Mouse (Mus musculus) gastrocnemius, adult 18-20 months (tissue): ENCODE measurements around the gene Pip4k2a. TPM values are rescaled to one million over a fixed set of nuclear protein-coding genes. Genes with fewer than 3 reads are reported as not detected.
"Not testable (repeated sequence)": the region's sequence is repeated elsewhere in the genome, so short reads cannot be mapped to it uniquely, and the experiment has no call there.

Experiments used
- DNase-seq: peaks from one replicate; pipeline ENCODE4 v3.0.0; 2021; ENCODE audit warnings: low spot score
- total RNA-seq, 2 experiments: library from RNA; stranded (reverse); gene quantifications; 2 replicates each; pipeline ENCODE4 v1.2.3; 2021

Pip4k2a gene
- total RNA-seq, 2 experiments from 2014 or later, result 2.6 to 2.7 TPM

DNA sequence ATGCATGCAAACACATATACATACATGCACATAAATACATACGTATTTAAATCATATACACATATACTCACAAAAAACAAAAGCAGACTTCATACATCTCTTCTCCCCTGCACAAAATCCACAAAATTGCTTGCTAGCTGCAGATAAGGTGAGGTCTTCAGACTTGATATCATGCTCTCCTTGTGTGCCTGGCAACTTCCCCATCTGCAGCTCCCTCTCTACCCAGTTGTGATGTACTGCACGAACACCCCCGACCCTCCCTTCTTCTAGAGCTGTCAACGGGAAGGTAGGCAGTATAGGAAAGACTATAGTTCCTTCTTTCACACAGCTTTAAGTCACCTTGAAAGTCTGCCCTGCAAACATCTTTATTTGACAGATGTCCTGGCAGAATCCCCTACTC, 96.8 kb downstream of the Pip4k2a start:
- no peak for DNase-seq

DNA sequence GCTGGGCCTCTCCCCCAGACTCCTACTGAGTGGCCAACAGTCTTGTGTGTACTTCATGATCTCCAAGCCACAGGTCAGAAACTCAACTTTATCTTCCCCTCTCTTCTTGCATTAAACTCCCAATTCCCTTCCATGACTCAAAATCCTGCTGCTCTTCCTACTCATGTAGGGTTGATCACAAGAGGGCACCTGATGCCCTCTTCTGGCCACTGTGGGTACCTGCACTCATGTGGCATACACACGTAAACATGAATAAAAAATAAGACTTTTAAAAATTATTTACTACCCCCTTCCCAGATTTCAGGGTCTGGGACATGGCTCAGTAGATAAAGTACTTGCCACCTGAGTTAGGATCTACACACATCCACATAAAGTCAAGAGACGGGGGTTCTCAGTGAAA, 97.3 kb downstream of the Pip4k2a start:
- no peak for DNase-seq

DNA sequence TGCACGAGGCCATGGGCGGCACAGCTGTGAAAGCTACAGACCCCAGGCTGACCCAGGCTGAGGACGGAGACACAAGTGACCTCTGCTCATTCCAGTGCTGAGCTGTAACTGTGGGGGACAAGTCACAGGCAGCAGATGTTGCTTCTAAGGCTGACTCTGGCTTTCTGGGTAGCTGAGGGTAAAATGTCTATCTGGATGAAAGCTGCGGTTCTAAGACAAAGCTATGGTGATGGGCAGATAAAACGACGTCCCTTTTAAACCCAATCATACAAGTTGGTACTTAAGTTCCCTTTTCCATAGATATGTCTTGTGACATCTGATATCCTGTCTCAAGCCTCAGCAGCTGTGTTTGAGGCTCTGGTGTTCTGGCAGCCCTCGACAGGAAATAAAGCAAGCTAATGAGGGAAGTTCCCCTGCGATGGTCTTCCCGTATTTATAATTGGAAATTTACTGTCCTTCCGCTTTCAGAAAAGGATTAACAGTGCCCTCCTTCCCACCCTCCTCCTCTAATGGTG, 100.1 kb downstream of the Pip4k2a start:
- no peak for DNase-seq

DNA sequence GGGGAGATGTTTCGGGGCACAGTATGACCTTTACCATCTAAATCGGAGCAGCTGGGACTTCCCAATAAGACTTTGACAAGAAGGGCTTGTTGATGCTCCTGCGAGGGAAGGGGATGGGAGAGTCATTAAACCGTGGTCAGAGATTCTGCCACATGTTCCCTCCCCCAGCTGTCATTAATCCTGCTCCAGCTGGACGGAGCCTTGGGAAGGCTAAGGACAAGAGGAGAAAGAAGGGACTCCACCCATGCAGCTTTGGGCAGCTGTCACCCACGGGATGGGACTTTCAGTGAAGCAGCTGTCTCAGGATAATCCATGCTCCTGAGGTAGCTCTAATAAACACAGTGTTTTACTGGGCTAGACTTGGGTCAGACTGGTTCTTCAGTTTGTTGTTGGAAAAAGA, 101.9 kb downstream of the Pip4k2a start:
- no peak for DNase-seq

DNA sequence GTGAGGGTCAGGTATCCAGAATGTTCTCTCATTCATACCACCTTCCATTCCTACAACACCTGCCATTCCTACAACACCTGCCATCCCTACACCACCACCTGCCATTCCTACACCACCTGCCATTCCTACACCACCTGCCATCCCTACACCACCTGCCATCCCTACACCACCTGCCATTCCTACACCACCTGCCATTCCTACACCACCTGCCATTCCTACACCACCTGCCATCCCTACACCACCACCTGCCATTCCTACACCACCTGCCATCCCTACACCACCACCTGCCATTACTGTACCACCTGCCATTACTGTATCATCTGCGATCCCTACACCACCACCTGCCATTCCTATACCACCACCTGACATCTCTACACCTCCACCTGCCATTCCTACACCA, 104.6 kb downstream of the Pip4k2a start:
- DNase-seq, result not testable (repeated sequence)

DNA sequence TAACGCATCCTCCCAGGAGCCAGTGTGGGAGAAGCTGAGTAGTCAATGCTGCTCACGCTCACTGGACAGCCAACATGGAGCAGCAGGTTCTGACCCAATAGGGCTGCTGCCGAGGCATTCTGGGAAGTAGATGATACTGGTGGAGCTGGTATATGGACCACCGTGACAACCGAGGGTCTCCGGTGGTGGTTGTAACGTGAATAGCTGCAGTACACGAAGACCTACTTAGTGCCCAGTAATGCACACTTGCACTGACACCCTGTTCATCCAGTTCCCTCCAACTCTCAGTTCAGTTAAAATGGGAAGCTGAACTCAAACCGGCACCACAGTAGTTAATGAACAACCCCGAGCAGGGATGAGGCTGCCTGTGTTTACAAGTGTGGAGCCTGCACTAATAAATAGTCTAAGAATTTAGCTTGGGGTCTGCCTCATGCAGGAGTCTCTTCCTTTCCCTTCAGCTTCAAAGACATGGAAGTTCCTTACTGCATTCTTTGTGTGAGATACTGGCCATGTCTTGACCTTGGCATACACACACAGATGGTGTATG, 105.9 kb downstream of the Pip4k2a start:
- DNase-seq, result no peak

DNA sequence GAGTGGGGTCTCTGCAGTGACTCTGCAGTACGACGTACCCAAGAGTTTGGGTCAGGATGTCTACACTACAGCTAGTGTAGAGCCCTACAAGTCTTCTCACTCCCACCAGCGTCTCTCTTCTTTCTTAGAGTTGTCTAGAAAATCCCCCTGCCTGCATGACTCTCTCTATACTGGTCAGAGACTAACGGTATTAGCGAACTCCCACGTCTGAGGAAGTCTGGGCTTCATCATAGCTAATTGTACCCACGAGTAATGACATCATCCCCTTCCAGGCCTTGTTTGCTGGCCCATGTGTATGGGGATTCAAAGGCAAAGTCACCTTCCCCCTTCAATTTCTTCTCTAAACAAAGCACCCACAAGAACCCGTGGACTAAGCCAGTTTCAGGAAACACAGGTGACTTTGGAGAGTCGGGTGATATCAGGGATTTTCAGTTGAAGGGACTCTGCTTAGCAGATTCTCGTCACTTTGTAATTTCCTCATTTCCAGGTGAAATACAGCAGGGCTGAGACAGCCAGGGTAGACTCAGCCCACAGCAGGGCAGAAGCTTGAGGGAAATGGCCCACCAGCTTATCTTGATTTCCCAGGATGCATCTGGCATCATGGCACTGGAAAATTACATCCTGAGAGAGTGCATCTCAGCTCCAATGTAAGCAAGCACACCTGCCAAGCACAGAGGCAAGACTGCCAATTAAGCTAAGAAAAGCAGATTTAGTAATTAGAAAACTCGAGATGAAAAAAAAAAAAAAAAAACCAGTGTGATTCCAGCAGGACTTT, 107.5 kb downstream of the Pip4k2a start:
- no peak for DNase-seq

DNA sequence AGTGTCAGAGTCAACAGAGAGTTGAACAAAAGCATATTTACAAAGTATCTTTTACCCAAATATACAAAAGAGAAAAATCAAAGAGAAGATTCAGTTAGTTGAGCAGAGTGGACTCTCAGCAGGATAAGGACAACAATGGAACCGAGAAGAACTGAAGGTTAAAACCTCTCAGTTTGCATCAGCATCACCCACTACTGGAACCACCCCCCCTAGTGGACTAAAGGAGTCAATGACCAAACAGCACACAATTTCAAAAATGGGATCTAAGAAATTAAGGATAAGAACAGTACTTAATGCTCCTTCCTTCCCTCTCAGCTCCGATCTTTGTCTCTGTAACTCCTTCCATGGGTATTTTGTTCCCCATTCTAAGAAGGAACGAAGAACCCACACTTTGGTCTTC, 113.6 kb downstream of the Pip4k2a start:
- DNase-seq, result no peak

DNA sequence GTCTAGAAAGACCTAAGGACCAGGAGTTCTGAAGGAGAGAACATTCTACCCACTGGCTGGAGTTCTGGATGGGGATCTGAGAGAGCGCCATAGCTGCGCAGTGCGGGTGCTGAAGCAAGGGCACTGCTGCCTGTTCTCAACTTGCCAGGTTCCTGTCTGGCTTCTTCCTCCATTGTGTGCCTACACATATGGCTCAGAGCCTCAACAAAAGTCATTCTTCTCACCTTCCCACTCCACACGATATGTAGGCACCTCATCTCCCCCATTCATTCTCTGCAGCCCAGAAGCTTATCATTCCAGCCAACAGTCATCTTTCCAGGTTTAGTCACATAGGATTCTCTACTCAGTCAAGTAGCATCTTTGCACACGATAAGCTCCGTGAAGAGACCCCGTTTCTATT, 123.3 kb downstream of the Pip4k2a start:
- no peak for DNase-seq

DNA sequence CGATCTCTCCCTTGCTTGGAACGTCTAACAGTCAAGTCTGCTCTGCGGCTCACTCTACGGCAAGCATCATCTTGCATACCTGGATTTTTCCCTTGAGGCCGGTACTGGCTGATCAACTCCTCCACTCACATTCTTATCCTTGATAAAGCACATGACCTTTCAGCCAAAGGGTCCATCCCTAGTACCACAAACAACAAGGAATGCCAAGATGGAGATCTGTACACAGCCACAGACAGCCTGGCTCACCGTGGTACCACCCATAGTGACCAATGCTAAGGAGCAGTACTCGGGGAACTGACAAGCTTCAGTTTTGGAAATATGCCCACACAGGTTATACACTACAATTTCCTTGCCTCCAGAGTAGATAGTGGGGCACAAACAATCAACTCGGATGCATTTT, 123.9 kb downstream of the Pip4k2a start:
- no peak for DNase-seq

DNA sequence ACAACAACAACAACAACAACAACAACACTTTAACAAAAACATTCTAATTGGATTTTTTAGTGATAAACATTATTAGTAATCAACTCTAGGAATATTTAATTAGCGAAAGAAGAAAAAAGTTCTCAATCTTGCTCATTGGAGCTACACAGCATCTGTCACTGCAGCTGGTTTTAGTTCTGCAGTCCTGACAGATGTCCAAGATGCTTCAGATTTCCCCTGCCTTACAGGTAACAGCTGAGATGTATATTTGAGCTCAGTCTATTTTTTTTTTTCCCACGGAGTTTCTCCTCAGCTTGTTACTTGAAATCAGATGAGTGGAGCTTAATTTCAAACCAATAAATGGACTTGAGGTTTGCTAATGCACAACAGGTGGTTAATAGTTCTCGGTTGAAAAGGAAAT, 124.5 kb downstream of the Pip4k2a start:
- no peak for DNase-seq

DNA sequence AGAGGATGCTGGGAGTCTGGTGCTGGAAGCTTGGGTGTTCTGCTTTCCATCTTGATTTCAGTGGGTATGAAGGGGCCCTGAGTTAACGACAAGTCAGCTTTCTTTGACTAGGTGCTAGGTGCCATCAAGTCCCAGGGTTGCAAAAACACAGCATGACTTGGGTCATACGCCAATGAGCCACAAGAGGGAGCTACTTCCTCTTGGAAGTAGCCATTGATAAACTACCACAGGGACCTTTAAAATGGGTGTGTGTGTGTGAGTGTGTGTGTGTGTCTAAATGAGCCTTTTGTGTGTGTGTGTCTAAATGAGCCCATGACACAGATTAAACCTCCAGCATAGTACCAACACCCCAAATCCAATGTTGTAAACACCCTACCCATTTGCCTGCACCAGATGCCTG, 125.1 kb downstream of the Pip4k2a start:
- DNase-seq, result peak; percentile 65

DNA sequence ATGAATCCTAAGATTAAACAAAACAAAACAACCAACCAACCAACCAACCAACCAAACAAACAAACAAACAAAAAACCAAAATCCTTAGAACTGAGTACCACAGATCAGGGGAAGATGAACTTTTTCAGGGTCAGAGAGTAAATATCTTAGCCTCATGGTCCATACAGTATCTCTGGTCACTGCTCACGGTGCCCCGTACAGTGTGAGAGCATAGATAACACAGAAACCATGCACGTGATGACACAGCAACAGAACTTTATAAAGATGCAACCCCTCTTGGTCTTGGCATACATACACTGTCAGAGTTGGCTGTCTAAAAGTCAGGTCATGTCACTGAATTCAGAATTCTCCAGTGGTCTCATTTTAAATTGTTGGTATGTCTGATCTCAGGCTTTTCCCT, 126.8 kb downstream of the Pip4k2a start:
- DNase-seq, result no peak

DNA sequence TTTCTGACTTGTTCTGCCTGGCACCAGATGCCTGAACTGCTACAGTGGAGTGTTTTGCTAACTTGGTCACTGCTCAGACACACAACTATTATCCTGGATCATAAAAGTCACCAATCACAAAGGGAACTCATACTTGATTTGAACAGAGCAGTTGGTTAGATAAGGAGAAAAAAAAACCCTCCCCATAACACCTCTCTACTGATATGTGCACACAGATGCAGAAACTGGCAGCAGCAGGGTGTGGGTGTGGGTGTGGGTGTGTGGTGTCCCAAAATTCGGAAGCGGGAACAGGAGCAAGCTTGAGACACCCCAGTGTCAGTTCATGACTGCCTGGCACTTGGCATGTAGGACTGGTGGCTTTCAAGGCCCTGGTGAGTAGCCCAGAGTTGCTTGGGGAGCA, 130.9 kb downstream of the Pip4k2a start:
- DNase-seq, result no peak

DNA sequence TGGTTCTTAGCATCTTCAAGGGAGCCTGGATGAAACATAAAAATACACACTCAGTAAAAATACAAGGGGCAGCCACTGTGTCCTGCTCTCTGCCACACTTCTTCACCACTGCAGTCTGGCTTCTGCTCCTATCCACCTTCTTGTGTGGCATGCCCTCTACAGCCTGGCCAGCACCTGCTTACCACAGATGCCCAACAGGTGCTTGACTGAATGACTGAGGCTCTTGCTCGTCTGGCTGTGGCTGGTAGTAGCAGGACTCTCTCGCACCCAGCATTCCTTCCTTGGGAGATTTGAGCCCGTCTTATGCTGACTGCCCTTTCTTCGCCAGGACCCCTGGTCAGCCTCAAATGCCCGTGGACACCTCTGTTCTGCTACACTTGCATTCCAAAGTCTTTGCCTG, 133.2 kb downstream of the Pip4k2a start:
- no peak for DNase-seq

DNA sequence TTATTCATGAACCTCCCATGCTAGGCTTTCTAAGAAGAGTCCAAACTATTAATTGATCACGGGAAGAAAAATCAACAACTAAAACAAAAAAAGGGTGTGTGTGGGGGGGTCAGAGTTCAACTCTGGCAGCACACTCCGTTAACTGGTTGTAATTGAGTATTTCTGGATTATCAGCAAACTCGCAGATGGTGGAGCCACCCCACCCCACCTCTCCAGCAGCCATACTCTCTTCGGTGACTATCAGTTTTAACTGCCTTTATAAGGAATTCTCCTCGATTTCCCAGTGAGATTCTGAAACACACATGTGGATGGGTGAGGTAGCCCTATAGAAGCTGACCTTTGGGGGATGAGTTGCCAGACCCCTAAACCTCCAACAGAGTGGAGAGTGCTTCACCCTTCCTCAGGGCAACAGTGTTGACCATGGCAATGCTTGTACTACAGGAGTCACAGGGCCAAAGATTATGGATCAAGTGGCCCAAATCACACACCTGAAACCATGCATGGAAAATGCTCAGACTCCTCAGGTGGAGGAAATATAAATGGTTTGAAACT, 136.2 kb downstream of the Pip4k2a start:
- no peak for DNase-seq

DNA sequence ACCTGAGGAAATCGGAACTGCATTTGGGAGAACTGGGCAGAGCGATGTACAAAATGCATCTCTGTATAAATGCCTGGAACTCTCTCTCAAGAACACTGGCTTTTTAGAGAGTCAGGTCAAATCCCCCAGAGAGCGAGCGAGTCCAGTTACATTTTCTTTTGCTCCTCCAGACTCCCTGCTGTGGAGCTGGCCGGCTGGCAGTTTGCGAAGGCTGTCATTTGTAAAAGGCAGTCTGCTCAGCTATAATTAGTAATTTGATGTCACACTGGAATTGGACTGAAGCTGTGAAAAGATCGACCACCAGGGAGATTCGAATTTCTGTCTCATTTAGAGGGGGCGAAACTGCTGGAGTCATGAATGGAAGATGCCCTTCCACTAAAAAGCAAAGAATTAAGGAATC, 137.2 kb downstream of the Pip4k2a start:
- no peak for DNase-seq

DNA sequence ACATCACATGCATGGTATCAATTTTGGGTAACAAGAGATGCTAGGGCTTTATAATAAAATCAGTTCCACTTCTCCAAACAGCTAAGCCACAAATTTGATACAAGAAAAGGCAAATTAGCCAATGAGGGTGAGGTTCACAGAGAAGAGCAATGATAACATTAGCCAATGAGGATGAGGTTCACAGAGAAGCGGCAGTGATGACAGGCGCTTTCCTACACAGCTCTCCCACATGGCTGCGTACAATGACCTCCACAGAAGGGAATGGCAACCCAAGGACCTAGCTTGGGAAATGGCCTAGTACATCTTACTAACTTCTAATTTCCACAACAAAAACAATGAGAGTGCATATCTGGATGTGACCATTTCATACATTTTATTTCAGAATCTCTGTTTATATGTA, 140.0 kb downstream of the Pip4k2a start:
- DNase-seq, result no peak

DNA sequence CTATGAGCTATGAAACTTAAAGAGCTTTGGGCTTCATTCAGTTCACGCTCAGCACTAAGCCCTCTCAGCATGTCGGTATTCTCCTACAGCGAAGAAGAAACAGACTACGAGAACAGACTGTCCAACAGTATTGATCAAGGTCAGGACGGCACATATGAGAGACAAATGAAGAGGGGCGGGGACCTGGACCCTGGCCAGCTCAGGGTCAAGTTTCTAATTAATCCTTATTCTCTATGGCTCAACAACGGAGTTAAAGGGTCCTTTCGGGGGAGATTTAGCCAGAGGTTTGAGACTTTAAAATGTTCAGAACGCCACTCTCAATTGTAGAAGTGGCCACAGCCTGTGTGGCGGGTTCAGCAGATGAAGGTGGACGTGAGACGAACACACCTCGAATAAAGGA, 141.5 kb downstream of the Pip4k2a start:
- DNase-seq, result no peak

DNA sequence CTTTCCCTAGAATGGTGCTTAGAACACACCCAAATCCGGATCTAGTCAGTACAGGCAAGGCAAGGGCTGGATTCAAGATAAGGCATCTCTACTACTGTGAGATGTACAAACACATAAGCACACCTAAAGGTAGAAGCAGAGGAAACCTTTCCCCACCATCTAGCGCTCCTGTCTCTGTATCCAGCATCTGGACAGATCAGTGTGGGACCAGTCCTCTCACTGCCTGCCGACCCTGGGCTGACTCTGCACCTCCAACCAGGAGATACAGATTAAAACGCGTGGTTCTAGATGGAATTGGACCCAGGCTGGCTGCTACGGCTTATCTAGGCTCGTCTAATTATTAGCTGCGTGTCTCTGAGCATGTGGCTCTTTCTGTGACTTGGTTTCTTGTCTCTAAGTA, 142.7 kb downstream of the Pip4k2a start:
- no peak for DNase-seq

DNA sequence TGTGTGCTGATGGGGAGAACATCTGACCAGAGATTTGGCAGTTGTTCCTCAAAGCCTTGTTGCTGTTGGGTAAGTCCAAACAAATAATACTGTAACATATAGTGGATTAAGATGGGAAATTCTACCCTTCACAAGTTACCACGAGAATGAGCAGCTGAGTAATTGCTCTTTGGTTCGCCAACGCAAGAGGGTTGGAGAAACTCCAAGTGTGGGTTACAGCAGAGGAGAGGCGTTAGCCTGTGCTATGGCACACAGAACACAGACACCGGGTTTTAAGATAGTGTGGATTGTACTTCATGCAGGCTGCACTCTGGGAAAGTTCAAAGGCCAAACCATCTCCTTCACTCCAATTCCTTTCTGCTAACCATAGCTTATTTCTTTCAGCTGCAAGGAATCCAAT, 144.6 kb downstream of the Pip4k2a start:
- no peak for DNase-seq

DNA sequence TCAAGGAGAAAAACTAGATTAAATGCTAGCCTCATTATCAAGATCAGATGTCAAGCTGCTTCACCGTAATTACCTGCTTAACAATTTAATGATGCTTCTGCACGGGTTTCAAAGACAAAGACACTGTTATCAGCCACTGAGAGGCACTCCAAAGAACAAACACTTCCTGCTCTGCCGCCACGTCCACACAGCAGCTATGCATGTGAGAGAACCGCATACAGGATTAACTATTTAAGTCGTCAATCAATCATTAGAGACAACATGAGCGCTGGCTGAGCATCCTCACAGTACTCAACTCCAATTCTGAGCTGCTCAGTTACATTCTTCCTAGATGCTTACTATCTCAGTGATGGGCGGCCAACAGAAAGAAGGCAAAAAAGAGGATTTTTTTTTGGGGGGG, 147.3 kb downstream of the Pip4k2a start:
- no peak for DNase-seq

DNA sequence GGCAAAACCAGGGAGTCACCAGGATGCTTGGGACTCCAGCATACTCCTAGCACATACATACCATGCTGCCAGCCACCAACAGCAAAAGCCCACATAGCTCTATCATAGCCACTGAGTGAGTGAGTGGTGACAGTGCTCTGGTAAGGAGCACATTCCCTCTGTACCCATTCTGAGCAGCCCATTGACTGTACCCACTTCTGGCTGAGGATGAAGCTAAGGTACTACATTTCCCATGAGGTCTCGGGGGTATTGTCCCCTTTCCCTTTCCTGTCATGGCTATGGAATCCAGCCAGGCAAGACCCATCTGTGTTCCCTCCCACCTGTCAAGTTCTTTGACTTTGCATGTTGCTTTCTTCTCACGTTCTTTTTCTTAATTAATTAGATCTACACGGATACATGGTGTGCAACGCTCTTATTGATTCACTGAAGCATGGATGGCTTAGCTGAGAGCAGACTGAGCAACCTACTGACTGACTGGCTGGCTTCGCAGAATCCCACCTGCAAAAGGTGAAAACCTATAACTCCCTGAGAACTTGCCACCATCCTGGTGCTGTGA, 149.8 kb downstream of the Pip4k2a start:
- DNase-seq, result no peak
